In the genomic region with DNA sequence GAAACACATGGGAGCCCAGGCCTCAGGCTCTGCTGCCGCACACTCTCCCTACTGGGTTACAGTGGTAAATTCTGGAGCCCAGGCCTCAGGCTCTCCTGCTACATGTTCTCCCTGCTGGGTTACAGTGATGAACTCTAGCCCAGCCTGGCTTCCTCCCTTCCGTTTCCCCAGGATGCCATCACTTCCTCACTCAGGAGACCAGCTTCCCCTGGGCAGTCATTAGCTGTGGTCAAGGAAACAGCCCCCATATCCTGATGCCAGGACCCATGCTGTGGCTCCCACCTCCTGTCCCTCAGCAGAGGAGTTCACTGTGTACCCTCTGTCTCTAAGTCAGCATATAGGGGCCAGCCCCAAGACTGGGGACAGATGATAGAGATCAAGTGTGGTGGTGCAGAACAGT, we compare ENCODE assay signal across 9 mouse cellular contexts. TPM values are rescaled to one million over a fixed set of nuclear protein-coding genes. Genes with fewer than 3 reads are reported as not detected.
A peak's percentile ranks its signal among the peaks of the same experiment; 100 is the strongest.
DNase-seq lines count a peak whose midpoint lies in the region; ATAC-seq and TF ChIP-seq lines count a peak whose summit lies in the region.
"Had no signal": no experiment of that assay in that cellular context is flagged by ENCODE, and none has a peak within 500 bp of the region (broad histone marks: within the 10 kb centered on the region; RNA-seq: fewer than 3 reads in every experiment).

No protein-coding gene starts in this region.

- peaks cover 63% of the 10 kb centered on the region for H3K4me1 ChIP-seq in cerebellum, adult 2 months (ENCODE audit: control insufficient read depth, insufficient read depth, low read length)
- H3K4me1 ChIP-seq in midbrain, embryonic 15.5 days: no peaks in the 10 kb centered on the region
- H3K4me1 ChIP-seq in midbrain, embryonic 10.5 days: no peaks in the 10 kb centered on the region
- H3K4me1 ChIP-seq in limb, embryonic 11.5 days (ENCODE audit: control insufficient read depth, insufficient read depth, low read length): 0 out of 2 replicates have a peak, but pooled peaks cover 4% of the 10 kb centered on the region
- peaks cover 3% of the 10 kb centered on the region; the same call in 1 of the 2 replicates for H3K4me1 ChIP-seq in stomach, embryonic 16.5 days (ENCODE audit: control insufficient read depth, insufficient read depth, low read length)

- WGBS in cerebellum, adult 2 months: 43% methylated on average over 2 of the region's 2 CpGs
- 88% methylated on average over 2 of the region's 2 CpGs for WGBS in midbrain, embryonic 15.5 days
- WGBS in midbrain, embryonic 10.5 days: 85% methylated on average over 2 of the region's 2 CpGs
- 95% methylated on average over 2 of the region's 2 CpGs for WGBS in limb, embryonic 11.5 days
- 91% methylated on average over 2 of the region's 2 CpGs for WGBS in stomach, embryonic 16.5 days

- no peak overlapping the region for H3K4me3 ChIP-seq in cerebellum, adult 2 months (replicated peaks; ENCODE audit: insufficient read depth, low read depth, low read length)
- no peak overlapping the region for H3K4me3 ChIP-seq in midbrain, embryonic 15.5 days
- no peak overlapping the region for H3K4me3 ChIP-seq in midbrain, embryonic 10.5 days
- no peak overlapping the region for H3K4me3 ChIP-seq in limb, embryonic 11.5 days (ENCODE audit: low read depth, low read length)
- H3K4me3 ChIP-seq in stomach, embryonic 16.5 days (replicated peaks; ENCODE audit: low read length): no peak overlapping the region
- H3K4me3 ChIP-seq: erythroblast, embryonic 14.5 days had no signal

- peak overlapping the region; percentile 94 for H3K27ac ChIP-seq in cerebellum, adult 2 months (ENCODE audit: insufficient read depth, low read length)
- peak overlapping the region; percentile 20; the same call in 1 of the 2 replicates for H3K27ac ChIP-seq in midbrain, embryonic 15.5 days
- no peak overlapping the region for H3K27ac ChIP-seq in midbrain, embryonic 10.5 days (replicated peaks)
- peak overlapping the region; percentile 47; the same call in 1 of the 2 replicates for H3K27ac ChIP-seq in limb, embryonic 11.5 days (replicated peaks; ENCODE audit: low read depth, low read length)
- peak overlapping the region; percentile 67 for H3K27ac ChIP-seq in stomach, embryonic 16.5 days (ENCODE audit: low read length)

- TF ChIP-seq CTCF in cerebellum, adult 2 months (IDR thresholded peaks at IDR 0.05; ENCODE audit: borderline replicate concordance, insufficient read depth, low read depth, low read length): no peak

- H3K9ac ChIP-seq in midbrain, embryonic 15.5 days: no peak overlapping the region
- H3K9ac ChIP-seq in limb, embryonic 11.5 days (ENCODE audit: low read length): no peak overlapping the region
- H3K9ac ChIP-seq in stomach, embryonic 16.5 days (ENCODE audit: low read length): no peak overlapping the region

- no peak for TF ChIP-seq POLR2A in cerebellum, adult 2 months (IDR thresholded peaks at IDR 0.05; ENCODE audit: borderline replicate concordance, insufficient read depth, low read length)

- no peaks in the 10 kb centered on the region for H3K36me3 ChIP-seq in midbrain, embryonic 15.5 days (replicated peaks)
- peaks cover 67% of the 10 kb centered on the region for H3K36me3 ChIP-seq in midbrain, embryonic 10.5 days
- H3K36me3 ChIP-seq in limb, embryonic 11.5 days (ENCODE audit: control insufficient read depth, insufficient read depth, low read length): peaks cover 6% of the 10 kb centered on the region; the same call in 1 of the 2 replicates
- H3K36me3 ChIP-seq in stomach, embryonic 16.5 days (ENCODE audit: control insufficient read depth, insufficient read depth, low read length): no peaks in the 10 kb centered on the region

- no peaks in the 10 kb centered on the region for H3K27me3 ChIP-seq in cerebellum, adult 2 months (ENCODE audit: control insufficient read depth, insufficient read depth, low read length)
- no peaks in the 10 kb centered on the region for H3K27me3 ChIP-seq in midbrain, embryonic 15.5 days (replicated peaks)
- H3K27me3 ChIP-seq in midbrain, embryonic 10.5 days (ENCODE audit: low read depth, poor library complexity, severe bottlenecking): no peaks in the 10 kb centered on the region
- H3K27me3 ChIP-seq in limb, embryonic 11.5 days (ENCODE audit: control insufficient read depth, insufficient read depth, low read length): no peaks in the 10 kb centered on the region
- no peaks in the 10 kb centered on the region for H3K27me3 ChIP-seq in stomach, embryonic 16.5 days (ENCODE audit: control insufficient read depth, insufficient read depth, low read length)

- no peak for ATAC-seq in midbrain, embryonic 15.5 days (replicated peaks)
- no peak for ATAC-seq in limb, embryonic 11.5 days (ENCODE audit: insufficient number of reproducible peaks, low FRiP score, low TSS enrichment, low read depth)
- ATAC-seq in stomach, embryonic 16.5 days (ENCODE audit: insufficient read depth, low FRiP score): no peak

- H3K4me2 ChIP-seq in midbrain, embryonic 15.5 days: no peak overlapping the region
- no peak overlapping the region for H3K4me2 ChIP-seq in limb, embryonic 11.5 days (ENCODE audit: low read depth, severe bottlenecking)
- no peak overlapping the region for H3K4me2 ChIP-seq in stomach, embryonic 16.5 days (ENCODE audit: low read depth, low read length)

- no peaks in the 10 kb centered on the region for H3K9me3 ChIP-seq in midbrain, embryonic 15.5 days
- H3K9me3 ChIP-seq in midbrain, embryonic 10.5 days (replicated peaks): no peaks in the 10 kb centered on the region
- H3K9me3 ChIP-seq in limb, embryonic 11.5 days (ENCODE audit: control insufficient read depth, low read length): no peaks in the 10 kb centered on the region
- H3K9me3 ChIP-seq in stomach, embryonic 16.5 days (replicated peaks; ENCODE audit: control insufficient read depth, low read length): no peaks in the 10 kb centered on the region

- DNase-seq in cerebellum, adult 2 months: peak; percentile 32 to 54
- DNase-seq in cerebellum, postnatal 4 days (ENCODE audit: low spot score in 2 of 2): no peak
- no peak for DNase-seq in midbrain, embryonic 10.5 days (ENCODE audit: low spot score)
- no peak for DNase-seq in limb, embryonic 11.5 days (ENCODE audit: low spot score)
- no peak for DNase-seq in urinary bladder, adult 2 months (ENCODE audit: low spot score)
- no peak for DNase-seq in urinary bladder, postnatal 10 days (ENCODE audit: low spot score)

RNA-seq across cellular contexts. Expression of gene Mtss1l, which starts 49.1 kb away (rescaled TPM):
- 257 and 288 TPM in 2 replicates for polyA plus RNA-seq in cerebellum, adult 2 months (2012; rRNA removed)
- polyA plus RNA-seq in midbrain, embryonic 15.5 days (2015; fragmentation: Nextera tagmentation; extraction: Ambion mirVana): 45.7 and 50.0 TPM in 2 replicates
- 4.9 and 5.0 TPM in 2 replicates for polyA plus RNA-seq in midbrain, embryonic 10.5 days (2016; fragmentation: Nextera tagmentation; extraction: Ambion mirVana)
- 15.7 and 20.9 TPM in 2 replicates for polyA plus RNA-seq in limb, embryonic 11.5 days (2014; fragmentation: Nextera tagmentation; extraction: Ambion mirVana)
- polyA plus RNA-seq in stomach, embryonic 16.5 days (2015; fragmentation: Nextera tagmentation; extraction: Ambion mirVana): 7.0 and 8.2 TPM in 2 replicates
- 28.7 and 47.5 TPM in 2 replicates for polyA plus RNA-seq in urinary bladder, adult 2 months (2012; rRNA removed)

RNA-seq across cellular contexts. Expression of gene Vac14, which starts 53.7 kb away (rescaled TPM):
- 37.6 and 39.9 TPM in 2 replicates for polyA plus RNA-seq in cerebellum, adult 2 months (2012; rRNA removed)
- polyA plus RNA-seq in midbrain, embryonic 15.5 days (2015; fragmentation: Nextera tagmentation; extraction: Ambion mirVana): 32.0 and 32.7 TPM in 2 replicates
- 27.7 and 28.1 TPM in 2 replicates for polyA plus RNA-seq in midbrain, embryonic 10.5 days (2016; fragmentation: Nextera tagmentation; extraction: Ambion mirVana)
- polyA plus RNA-seq in limb, embryonic 11.5 days (2014; fragmentation: Nextera tagmentation; extraction: Ambion mirVana): 30.5 TPM in 2 replicates
- polyA plus RNA-seq in stomach, embryonic 16.5 days (2015; fragmentation: Nextera tagmentation; extraction: Ambion mirVana): 12.3 and 14.0 TPM in 2 replicates
- 20.5 and 21.8 TPM in 2 replicates for polyA plus RNA-seq in urinary bladder, adult 2 months (2012; rRNA removed)

Comparison
In these comparisons a context has a peak if more than half of its experiments do, and no peak if none do; other contexts are left out.
1. DNase-seq: peak in cerebellum, adult 2 months (2 of 2); none in cerebellum, postnatal 4 days (0 of 2), midbrain, embryonic 10.5 days (single experiment), limb, embryonic 11.5 days (single experiment), urinary bladder, adult 2 months (single experiment) and urinary bladder, postnatal 10 days (single experiment).